Mouse (Mus musculus) neural tube, embryonic 13.5 days (tissue): Measurements from ENCODE around the gene Pigt. TPM values are rescaled to one million over a fixed set of nuclear protein-coding genes. Genes with fewer than 3 reads are reported as not detected.

Experiments used
- ATAC-seq: fragments of 200-750 bp; cut with Nextera tagmentation; 2 replicates; pipeline ENCODE4 v1.8.0; 2017; ENCODE audit warnings: low read depth, mild to moderate bottlenecking, moderate TSS enrichment, moderate library complexity
- H3K27ac ChIP-seq: fragments of 300-500 bp; sonication (generic); replicated peaks from 2 replicates; pipeline ENCODE4 v1.5.1; 2015; ENCODE audit warnings: moderate library complexity, mild to moderate bottlenecking, inconsistent platforms
- H3K27me3 ChIP-seq: fragments of 300-500 bp; sonication (generic); 2 replicates; pipeline ENCODE4 v1.6.1; 2015; ENCODE audit warnings: mild to moderate bottlenecking, inconsistent platforms
- H3K36me3 ChIP-seq: fragments of 300-500 bp; sonication (generic); 2 replicates; pipeline ENCODE4 v1.6.1; 2015; ENCODE audit warnings: mild to moderate bottlenecking, inconsistent platforms
- H3K4me1 ChIP-seq: fragments of 300-500 bp; sonication (generic); replicated peaks from 2 replicates; pipeline ENCODE4 v1.6.1; 2015; ENCODE audit warnings: inconsistent platforms
- H3K4me2 ChIP-seq: fragments of 300-500 bp; sonication (generic); 2 replicates; pipeline ENCODE4 v1.6.1; 2015; ENCODE audit warnings: inconsistent platforms, mild to moderate bottlenecking, moderate library complexity
- H3K4me3 ChIP-seq: fragments of 300-500 bp; sonication (generic); 2 replicates; pipeline ENCODE4 v1.5.1; 2015; ENCODE audit warnings: mild to moderate bottlenecking, inconsistent platforms
- H3K9ac ChIP-seq: fragments of 300-500 bp; sonication (generic); 2 replicates; pipeline ENCODE4 v1.6.1; 2015; ENCODE audit warnings: moderate library complexity, mild to moderate bottlenecking, inconsistent platforms
- H3K9me3 ChIP-seq: fragments of 300-500 bp; sonication (generic); 2 replicates; pipeline ENCODE4 v1.6.1; 2016; ENCODE audit warnings: inconsistent platforms
- WGBS: fragments of 180-500 bp; shearing (Covaris S2); methylation state at CpG from one replicate; pipeline ENCODE4 v1.1.7; 2015; 5-methylcytosine and 5-hydroxymethylcytosine counted together
- polyA plus RNA-seq: library from polyadenylated mRNA; unstranded; fragments of >200 nt; fragmentation: Nextera tagmentation; extraction: Ambion mirVana; gene quantifications from 2 replicates; pipeline ENCODE4 v1.2.1, GENCODE M21; 2015

The Pigt gene
- polyA plus RNA-seq, 1 experiment from 2014 or later = 69.1 TPM

DNA sequence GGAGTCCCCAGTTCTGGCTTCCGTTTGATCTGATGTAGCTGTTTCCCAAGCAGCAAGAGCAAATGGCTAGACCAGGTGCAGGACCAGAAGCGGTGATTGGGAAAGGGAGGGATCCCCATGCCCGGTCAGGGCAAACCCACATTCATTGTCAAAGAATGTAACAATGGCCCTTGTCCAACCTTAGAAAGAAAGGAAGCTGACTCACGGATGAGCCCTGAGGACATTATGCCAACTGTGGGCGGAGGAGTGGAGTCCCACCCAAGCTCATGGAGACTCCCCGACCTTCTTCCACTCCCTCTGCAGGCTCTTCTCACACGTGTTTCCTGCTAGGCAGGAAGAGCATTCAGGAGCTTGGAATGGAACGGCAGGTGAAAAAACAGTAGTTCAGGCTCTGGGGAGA, 16.1 kb downstream of the Pigt start:
- Histone ChIP-seq H3K4me1 (no peaks in the 10 kb centered on the region), H3K9ac (no peak overlapping the region), H3K4me2 (no peak overlapping the region), H3K4me3 (no peak overlapping the region), H3K27ac (no peak overlapping the region), H3K9me3 (no peaks in the 10 kb centered on the region), H3K36me3 (peaks cover 6% of the 10 kb centered on the region), H3K27me3 (no peaks in the 10 kb centered on the region)
- 79% methylated on average over 8 of the region's 8 CpGs for WGBS
- ATAC-seq = no peak

DNA sequence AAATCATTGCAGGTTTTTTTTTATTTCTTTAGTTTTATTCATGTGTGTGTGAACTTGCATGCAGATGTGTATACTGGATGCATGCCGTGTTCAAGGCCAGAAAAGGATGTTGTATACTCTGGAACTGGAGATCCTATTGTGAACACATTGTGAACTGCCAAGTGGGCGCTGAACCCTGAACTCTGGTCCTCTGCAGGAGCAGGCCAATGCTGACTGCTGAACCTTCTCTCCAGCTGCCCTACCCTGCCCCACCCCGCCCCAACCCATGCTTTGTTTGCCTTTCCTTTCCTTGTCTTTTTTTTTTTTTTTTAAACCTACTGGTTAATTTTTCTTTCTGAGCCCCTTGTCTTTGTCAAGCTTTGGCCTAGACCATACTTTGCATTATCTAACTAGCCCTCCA, 17.6 kb downstream of the Pigt start:
- Histone ChIP-seq H3K9ac (no peak overlapping the region), H3K9me3 (no peaks in the 10 kb centered on the region), H3K27ac (no peak overlapping the region), H3K4me3 (no peak overlapping the region), H3K4me1 (no peaks in the 10 kb centered on the region), H3K36me3 (no peaks in the 10 kb centered on the region), H3K27me3 (no peaks in the 10 kb centered on the region), H3K4me2 (no peak overlapping the region)
- no peak for ATAC-seq
- 88% methylated on average over 3 of the region's 3 CpGs for WGBS

DNA sequence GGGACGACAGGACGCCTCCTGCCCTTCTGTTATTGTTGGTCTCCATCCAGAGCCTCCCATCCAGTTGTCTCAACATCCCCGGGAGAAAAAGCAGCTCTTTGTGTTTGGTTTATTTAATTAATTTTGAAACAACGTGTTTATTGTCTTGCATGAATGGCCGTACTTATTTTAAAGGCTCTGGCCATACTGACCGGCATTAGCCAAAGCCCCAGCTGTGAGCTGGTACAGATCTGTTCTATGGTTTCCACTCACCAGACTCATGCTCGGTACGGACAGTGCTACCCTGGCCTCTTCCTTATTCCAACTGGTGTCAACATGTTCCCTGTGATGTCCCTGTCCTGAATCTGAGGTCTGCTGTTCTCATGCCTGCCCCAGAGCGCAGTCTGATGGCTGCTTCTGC, 18.6 kb downstream of the Pigt start:
- Histone ChIP-seq H3K36me3 (no peaks in the 10 kb centered on the region), H3K4me1 (no peaks in the 10 kb centered on the region), H3K4me2 (no peak overlapping the region), H3K4me3 (no peak overlapping the region), H3K27me3 (no peaks in the 10 kb centered on the region), H3K27ac (no peak overlapping the region), H3K9ac (no peak overlapping the region), H3K9me3 (no peaks in the 10 kb centered on the region)
- WGBS = 75% methylated on average over 9 of the region's 9 CpGs
- ATAC-seq = no peak

DNA sequence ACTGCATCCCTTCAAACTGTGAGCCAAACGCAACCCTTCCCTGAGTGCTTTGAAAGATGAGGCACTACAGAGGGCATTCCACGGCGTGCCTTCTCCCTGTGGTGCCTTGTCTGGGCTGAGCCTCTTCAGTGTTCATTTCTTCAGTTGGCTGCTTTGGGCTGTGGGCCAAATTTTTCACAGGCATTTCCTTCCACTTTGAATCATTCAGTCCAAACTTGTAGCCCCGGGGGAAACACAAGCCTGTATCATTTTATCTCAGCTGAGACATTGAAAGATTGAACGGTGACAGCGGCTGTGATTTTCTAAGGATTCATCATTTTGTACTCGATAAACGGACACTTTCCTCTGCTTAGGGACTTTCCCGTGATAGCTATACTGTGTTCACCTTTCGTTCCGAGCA, 19.3 kb downstream of the Pigt start:
- ATAC-seq = no peak
- no peaks in the 10 kb centered on the region for H3K9me3 ChIP-seq
- no peaks in the 10 kb centered on the region for H3K36me3 ChIP-seq
- no peak overlapping the region for H3K27ac ChIP-seq
- WGBS = 89% methylated on average over 11 of the region's 11 CpGs
- no peak overlapping the region for H3K4me2 ChIP-seq
- H3K27me3 ChIP-seq = no peaks in the 10 kb centered on the region; the same call in 1 of the 2 replicates
- H3K9ac ChIP-seq = no peak overlapping the region
- H3K4me3 ChIP-seq = no peak overlapping the region
- H3K4me1 ChIP-seq = peaks cover 1% of the 10 kb centered on the region; the same call in 1 of the 2 replicates

DNA sequence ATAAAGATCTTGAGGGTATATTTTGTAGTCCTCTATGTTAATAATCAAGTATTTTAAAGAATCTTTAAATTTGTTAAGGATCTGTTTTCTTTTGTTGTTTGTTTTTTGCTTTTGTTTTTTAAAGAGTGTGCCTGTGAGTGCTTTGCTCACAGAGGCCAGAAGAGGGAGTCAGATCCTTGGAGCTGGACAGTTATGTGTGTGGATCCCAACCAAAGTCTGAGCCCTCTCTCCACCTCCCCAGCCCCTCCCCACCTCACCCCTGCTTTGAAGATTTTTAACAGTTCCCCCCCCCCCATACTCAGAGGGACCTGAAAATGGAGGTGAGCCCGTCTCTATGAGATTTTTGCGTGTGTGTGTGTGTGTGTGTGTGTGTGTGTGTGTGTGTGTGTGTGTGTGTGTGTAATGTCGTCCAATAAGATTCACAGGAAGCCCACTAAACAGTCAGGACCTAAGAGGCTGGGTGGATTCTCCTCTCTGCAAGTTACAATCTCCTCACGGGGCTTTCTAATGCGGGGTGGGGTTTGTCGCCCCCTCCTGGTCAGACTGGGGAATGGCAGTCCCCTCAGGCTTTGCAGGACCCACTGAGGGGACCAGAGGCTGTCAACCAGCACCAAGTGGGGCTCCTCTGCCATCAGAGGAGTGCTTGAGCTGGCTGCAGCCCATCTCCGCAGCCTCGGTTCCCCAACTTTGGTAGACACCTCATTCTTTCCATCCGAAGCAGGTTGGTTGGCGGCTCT, 20.3 kb downstream of the Pigt start:
- H3K27me3 ChIP-seq = peaks cover 8% of the 10 kb centered on the region; the same call in 1 of the 2 replicates
- H3K4me3 ChIP-seq = no peak overlapping the region
- peaks cover 5% of the 10 kb centered on the region; the same call in 1 of the 2 replicates for H3K4me1 ChIP-seq
- ATAC-seq = no peak
- H3K4me2 ChIP-seq = no peak overlapping the region
- WGBS = 34% methylated on average over 10 of the region's 10 CpGs
- H3K9me3 ChIP-seq = no peaks in the 10 kb centered on the region
- H3K9ac ChIP-seq = no peak overlapping the region
- H3K36me3 ChIP-seq = no peaks in the 10 kb centered on the region
- peak overlapping the region; percentile 24; the same call in 1 of the 2 replicates for H3K27ac ChIP-seq

DNA sequence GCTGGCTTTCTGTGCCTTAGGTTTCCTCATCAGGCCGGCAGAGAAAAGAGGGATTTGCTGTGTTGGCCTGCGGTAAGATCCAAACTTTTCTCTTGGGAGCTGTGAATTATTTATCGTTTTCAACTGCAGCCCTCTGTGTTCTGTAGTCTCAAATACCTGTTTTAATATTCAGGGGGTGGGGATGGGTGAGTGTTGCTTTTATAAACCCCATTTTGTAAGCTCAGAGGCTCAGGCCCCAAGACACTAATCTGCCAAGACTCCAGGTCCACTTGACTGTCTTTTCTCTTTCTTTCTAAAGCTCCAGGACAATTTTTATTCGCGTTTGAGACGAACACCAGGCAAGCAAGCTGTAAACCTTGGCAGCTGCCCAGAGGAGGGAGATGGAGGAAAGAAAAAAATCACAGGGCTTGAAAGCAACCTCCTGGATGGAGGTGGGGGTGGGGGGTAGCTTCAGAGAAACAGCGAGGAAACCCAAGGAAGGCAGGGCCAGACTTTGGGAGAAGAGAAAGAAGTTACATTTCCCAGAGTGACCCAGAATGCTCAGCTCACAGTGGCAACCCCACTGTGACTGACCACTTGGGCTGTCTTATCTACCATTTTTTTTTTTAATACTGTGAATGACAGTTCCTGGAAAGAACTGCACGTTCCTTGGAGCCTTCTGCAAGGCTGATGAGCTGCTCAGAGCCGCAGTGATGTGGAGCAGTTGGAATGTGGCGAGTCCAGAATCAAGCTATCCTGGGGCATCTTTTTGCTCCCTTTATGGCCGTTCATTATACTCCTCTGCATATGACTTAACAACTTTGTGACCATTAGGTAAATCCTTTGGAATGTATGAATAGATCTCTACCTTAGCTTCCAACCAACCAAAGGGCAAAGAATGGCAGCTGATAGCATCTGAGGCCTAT, 21.2 kb downstream of the Pigt start:
- Histone ChIP-seq H3K9ac (no peak overlapping the region), H3K9me3 (no peaks in the 10 kb centered on the region), H3K4me1 (peaks cover 5% of the 10 kb centered on the region; the same call in 1 of the 2 replicates), H3K36me3 (no peaks in the 10 kb centered on the region), H3K4me2 (no peak overlapping the region), H3K27ac (peak overlapping the region; percentile 24; the same call in 1 of the 2 replicates), H3K27me3 (peaks cover 8% of the 10 kb centered on the region; the same call in 1 of the 2 replicates), H3K4me3 (no peak overlapping the region)
- WGBS = 51% methylated on average over 11 of the region's 11 CpGs
- no peak for ATAC-seq

DNA sequence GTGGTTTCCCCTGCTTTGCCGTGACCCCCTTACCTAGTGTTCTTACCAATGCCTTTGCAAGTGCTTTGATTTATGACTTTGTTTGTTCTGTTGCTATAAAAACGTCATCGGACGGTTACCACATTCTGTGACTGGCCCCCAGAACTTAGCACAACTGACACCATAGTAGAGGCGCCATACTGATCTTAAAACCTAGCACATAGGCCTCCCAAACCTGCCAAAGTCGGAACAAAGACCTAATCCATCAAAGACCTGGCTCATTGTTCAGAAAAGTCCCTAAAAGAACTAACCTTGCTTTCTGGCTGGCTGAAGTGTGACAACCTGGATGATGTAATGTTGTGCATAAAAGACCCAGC, 21.8 kb downstream of the Pigt start:
- WGBS = 54% methylated on average over 6 of the region's 6 CpGs

DNA sequence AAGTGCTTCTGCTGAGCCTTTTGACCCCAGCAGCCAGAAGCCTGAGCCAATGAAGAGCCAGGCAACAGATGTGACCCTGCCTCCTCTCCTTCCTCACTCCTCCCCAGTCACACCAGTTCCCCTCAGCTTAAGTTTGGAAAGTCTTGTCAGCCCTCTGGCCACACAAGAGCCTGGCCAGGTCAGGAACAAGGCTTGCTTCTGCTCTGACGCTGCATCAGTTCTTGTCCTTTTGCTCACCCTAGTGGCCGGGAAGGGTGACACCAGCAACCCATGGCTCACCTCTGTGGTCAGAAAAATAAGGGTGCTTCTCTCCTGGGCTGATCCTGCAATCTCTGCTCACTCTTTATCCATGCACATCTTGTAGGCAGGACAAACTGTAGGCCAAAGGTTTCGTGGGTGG, 23.5 kb downstream of the Pigt start:
- peaks cover 5% of the 10 kb centered on the region; the same call in 1 of the 2 replicates for H3K4me1 ChIP-seq
- no peak for ATAC-seq
- 14% methylated on average over 3 of the region's 3 CpGs for WGBS
- H3K4me3 ChIP-seq = no peak overlapping the region
- peaks cover 8% of the 10 kb centered on the region; the same call in 1 of the 2 replicates for H3K27me3 ChIP-seq
- H3K4me2 ChIP-seq = no peak overlapping the region
- H3K9ac ChIP-seq = no peak overlapping the region
- H3K9me3 ChIP-seq = peaks cover 6% of the 10 kb centered on the region; the same call in 1 of the 2 replicates
- no peaks in the 10 kb centered on the region for H3K36me3 ChIP-seq
- H3K27ac ChIP-seq = no peak overlapping the region

More for the DNA sequence above, 21.8 kb downstream of the Pigt start:
- no peaks in the 10 kb centered on the region for H3K9me3 ChIP-seq
- no peaks in the 10 kb centered on the region for H3K36me3 ChIP-seq
- no peak for ATAC-seq
- no peak overlapping the region for H3K9ac ChIP-seq
- no peak overlapping the region for H3K4me3 ChIP-seq
- no peak overlapping the region for H3K27ac ChIP-seq
- peaks cover 8% of the 10 kb centered on the region; the same call in 1 of the 2 replicates for H3K27me3 ChIP-seq
- peaks cover 5% of the 10 kb centered on the region; the same call in 1 of the 2 replicates for H3K4me1 ChIP-seq
- no peak overlapping the region for H3K4me2 ChIP-seq

DNA sequence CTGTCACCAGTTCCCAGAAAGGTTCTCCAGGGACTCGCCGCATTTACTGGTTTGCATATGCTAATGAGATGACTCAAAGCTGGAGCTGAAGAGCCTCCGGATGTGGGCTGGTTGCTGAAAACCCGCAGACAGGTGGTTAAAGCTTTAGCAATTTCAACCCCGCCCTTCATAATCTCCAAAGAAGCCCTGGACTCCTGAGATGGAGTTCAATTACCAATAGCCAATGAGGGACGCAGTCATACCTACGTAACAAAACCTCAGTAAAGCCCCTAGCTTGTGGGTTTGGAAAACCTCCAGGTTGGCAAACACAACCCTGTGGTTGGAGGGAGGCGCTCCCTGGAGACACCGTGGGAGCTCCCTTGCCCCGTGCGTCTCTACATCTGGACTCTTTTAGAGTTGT, 24.5 kb downstream of the Pigt start:
- Histone ChIP-seq H3K27me3 (peaks cover 8% of the 10 kb centered on the region; the same call in 1 of the 2 replicates), H3K4me1 (peaks cover 5% of the 10 kb centered on the region; the same call in 1 of the 2 replicates), H3K27ac (no peak overlapping the region), H3K9me3 (peaks cover 14% of the 10 kb centered on the region), H3K4me2 (no peak overlapping the region), H3K9ac (no peak overlapping the region), H3K4me3 (no peak overlapping the region), H3K36me3 (no peaks in the 10 kb centered on the region)
- 18% methylated on average over 11 of the region's 11 CpGs for WGBS
- ATAC-seq = no peak

DNA sequence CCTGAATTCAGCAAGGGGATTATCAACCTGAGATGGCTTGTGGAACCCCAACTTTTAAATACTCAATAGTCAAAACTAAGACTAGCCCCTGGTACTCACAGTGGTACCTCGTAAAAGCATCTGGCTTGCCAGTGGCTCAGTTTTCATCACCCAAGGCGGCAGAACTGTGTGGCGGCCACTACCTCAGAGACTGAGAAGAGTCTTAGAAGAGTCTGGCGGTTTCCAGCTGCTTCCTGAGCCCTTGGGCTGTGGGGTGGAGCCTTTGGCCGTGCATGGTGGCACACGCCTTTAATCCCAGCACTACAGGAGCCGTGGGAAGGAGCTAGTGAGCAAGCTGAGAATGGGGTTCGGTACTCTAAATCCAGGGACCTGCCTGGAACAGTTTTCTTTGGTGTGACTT, 25.0 kb downstream of the Pigt start:
- no peak overlapping the region for H3K4me3 ChIP-seq
- WGBS = 44% methylated on average over 8 of the region's 8 CpGs
- ATAC-seq = no peak
- H3K9me3 ChIP-seq = peaks cover 15% of the 10 kb centered on the region
- H3K9ac ChIP-seq = no peak overlapping the region
- H3K27me3 ChIP-seq = peaks cover 8% of the 10 kb centered on the region; the same call in 1 of the 2 replicates
- no peaks in the 10 kb centered on the region for H3K36me3 ChIP-seq
- H3K27ac ChIP-seq = no peak overlapping the region
- no peak overlapping the region for H3K4me2 ChIP-seq
- H3K4me1 ChIP-seq = peaks cover 5% of the 10 kb centered on the region; the same call in 1 of the 2 replicates

DNA sequence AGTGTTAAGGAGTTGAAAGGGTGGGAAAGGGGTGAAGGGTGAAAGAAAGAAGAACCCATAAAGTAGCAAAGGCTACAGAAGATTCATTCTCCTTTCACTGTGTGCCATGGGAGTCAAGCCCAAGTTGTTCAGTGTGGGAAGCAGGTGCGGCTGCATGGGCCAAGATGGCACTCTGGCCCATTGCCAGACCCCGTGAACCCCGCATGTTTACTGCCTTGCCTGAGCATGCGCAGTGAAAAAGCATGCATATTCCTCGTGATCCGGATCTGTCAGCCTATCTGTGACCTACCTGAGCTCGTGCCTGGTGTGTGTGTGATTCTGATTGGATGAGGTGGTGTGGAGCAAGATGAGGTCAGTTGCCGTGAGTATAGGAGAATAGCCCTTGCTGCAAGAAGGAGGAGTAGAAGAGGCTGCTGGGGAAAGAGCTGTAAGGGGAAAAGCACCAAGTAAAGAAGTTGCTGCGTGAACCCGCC, 26.0 kb downstream of the Pigt start:
- H3K4me3 ChIP-seq = no peak overlapping the region
- H3K27me3 ChIP-seq = peaks cover 8% of the 10 kb centered on the region; the same call in 1 of the 2 replicates
- WGBS = 78% methylated on average over 10 of the region's 10 CpGs
- H3K4me2 ChIP-seq = no peak overlapping the region
- no peak overlapping the region for H3K27ac ChIP-seq
- H3K36me3 ChIP-seq = no peaks in the 10 kb centered on the region
- peaks cover 5% of the 10 kb centered on the region; the same call in 1 of the 2 replicates for H3K4me1 ChIP-seq
- no peak overlapping the region for H3K9ac ChIP-seq
- H3K9me3 ChIP-seq = peaks cover 15% of the 10 kb centered on the region
- ATAC-seq = no peak

DNA sequence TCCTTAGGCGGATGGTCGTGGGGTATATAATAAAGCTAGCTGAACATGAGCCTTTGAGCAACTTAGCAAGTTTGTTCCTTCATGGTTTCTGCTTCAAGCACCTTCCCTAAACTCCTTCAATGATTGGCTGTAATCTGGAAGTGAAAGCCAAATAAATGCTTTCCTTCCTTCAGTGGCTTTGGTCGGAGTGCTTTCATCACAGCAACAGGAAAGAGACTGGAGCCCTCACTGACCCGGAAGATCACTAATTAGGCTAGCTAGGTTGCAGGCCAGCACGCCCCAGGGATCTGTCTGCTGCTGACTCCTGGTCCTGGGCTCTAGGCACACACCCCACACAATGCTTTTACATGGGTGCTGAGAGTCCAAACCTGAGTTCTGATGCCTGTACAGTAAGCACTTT, 31.2 kb downstream of the Pigt start:
- Histone ChIP-seq H3K9me3 (peaks cover 15% of the 10 kb centered on the region), H3K4me3 (no peak overlapping the region), H3K9ac (no peak overlapping the region), H3K4me1 (no peaks in the 10 kb centered on the region), H3K4me2 (no peak overlapping the region), H3K36me3 (no peaks in the 10 kb centered on the region), H3K27me3 (no peaks in the 10 kb centered on the region), H3K27ac (no peak overlapping the region)
- 76% methylated on average over 5 of the region's 5 CpGs for WGBS
- ATAC-seq = no peak
